Mouse (Mus musculus): ENCODE results near the gene Rubcn.

DNA sequence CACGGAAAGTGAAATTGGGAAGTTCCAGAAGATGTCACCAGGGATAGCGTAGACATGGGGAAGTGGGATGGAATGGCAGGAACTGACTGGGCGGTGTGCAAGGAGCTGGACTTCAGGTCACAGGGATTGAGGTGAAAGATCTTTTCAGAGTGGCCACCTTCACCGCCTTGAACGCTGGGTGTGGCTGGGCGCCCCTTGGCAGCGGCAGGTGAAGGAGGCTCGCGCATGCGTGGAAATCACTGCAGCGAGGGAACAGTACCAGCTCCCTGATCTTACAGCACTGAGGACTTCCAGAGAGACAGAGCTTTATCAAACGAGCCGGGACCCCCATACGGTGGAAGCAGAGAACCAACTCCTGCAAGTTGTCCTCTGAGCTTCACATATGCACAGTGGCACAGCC is 63.0 kb downstream of the Rubcn start:
- TF ChIP-seq GATA1 (IDR thresholded peaks at IDR 0.05; ENCODE audit: borderline replicate concordance, low read length) (no peak), FLI1 (IDR thresholded peaks at IDR 0.05; ENCODE audit: low read length) (no peak)
